Mouse (Mus musculus): ENCODE data around the gene Rell1.

DNA sequence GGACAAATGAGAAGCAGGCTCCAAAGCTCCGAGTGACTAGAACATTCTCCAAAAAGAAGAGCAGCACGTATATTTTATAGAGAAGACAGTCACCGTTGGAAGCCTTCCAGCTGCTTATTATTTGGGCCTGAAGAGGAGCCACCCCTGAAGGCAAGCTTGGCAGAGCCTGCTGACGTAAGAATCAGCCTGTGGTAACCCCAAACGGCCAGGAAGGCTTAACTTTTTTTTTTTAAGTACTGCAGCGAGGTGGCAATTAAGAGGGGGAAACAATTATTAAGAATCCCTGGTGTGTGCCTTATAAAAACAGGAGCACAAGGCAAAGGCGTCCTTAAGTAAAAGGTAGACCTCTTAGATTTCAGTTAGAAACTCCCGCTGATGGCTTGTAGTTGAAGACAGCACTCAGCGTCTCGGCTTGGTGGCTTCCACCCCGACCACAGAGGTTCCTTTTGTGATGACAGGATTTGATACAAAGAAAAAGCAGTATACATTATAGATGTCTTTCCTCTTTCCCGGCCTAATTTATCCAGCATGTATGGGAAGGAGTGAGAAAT, 1.0 kb downstream of the Rell1 start:
- TF ChIP-seq MAFK (IDR thresholded peaks at IDR 0.05; ENCODE audit: insufficient read depth, low read depth, low read length): no peak
- no peak for TF ChIP-seq ZNF384 (IDR thresholded peaks at IDR 0.05; ENCODE audit: low read depth, low read length)
- TF ChIP-seq HCFC1 (IDR thresholded peaks at IDR 0.05; ENCODE audit: borderline replicate concordance, insufficient read depth, low read length): no peak
